Comparison of ENCODE assay signal across 23 mouse cellular contexts in genomic region chr10:17987823-17988423, GRCm38 (mm10). TPM values are rescaled to one million over a fixed set of nuclear protein-coding genes. Genes with fewer than 3 reads are reported as not detected.
A peak's percentile ranks its signal among the peaks of the same experiment; 100 is the strongest.
DNase-seq lines count a peak whose midpoint lies in the region; ATAC-seq lines count a peak whose summit lies in the region.
"Had no signal": no experiment of that assay in that cellular context is flagged by ENCODE, and none has a peak within 500 bp of the region (broad histone marks: within the 10 kb centered on the region; RNA-seq: fewer than 3 reads in every experiment).

No protein-coding gene starts in this region.

- WGBS in hindbrain, embryonic 10.5 days = 88% methylated on average over 8 of the region's 8 CpGs

- no peaks in the 10 kb centered on the region for H3K27me3 ChIP-seq in hindbrain, embryonic 10.5 days (ENCODE audit: insufficient read depth, poor library complexity, severe bottlenecking)
- H3K27me3 ChIP-seq: embryonic facial prominence, embryonic 15.5 days; forebrain, embryonic 15.5 days; kidney, embryonic 15.5 days; limb, embryonic 12.5 days; megakaryocyte, embryonic 14.5 days; neural tube, embryonic 15.5 days had no signal

- no peaks in the 10 kb centered on the region for H3K4me1 ChIP-seq in hindbrain, embryonic 10.5 days (replicated peaks)
- H3K4me1 ChIP-seq: embryonic facial prominence, embryonic 15.5 days; kidney, embryonic 15.5 days; limb, embryonic 12.5 days; neural tube, embryonic 15.5 days had no signal

- DNase-seq in CD4-positive helper T cell, adult 2 months (ENCODE audit: low read depth, low spot score) = peak; percentile 74
- peak; percentile 77 for DNase-seq in CD4-positive, CD25-positive, alpha-beta regulatory T cell, adult 2 months (ENCODE audit: low read depth, low spot score)
- DNase-seq in naive thymus-derived CD4-positive, alpha-beta T cell, adult 2 months (ENCODE audit: low read depth) = peak; percentile 77
- DNase-seq in hindbrain, embryonic 10.5 days (ENCODE audit: low spot score) = no peak
- no peak for DNase-seq in left cerebral cortex, adult 8-10 months (ENCODE audit: low spot score in 2 of 2)
- DNase-seq: adrenal gland, postnatal 10 days; cerebellum, adult 9-10 months; kidney, postnatal 36 days; layer of hippocampus, postnatal 36 days; liver, postnatal 0 days; midbrain, embryonic 14.5 days had no signal

- no peak overlapping the region for H3K27ac ChIP-seq in hindbrain, embryonic 10.5 days
- H3K27ac ChIP-seq: embryonic facial prominence, embryonic 15.5 days; forebrain, embryonic 15.5 days; kidney, embryonic 15.5 days; limb, embryonic 12.5 days; neural tube, embryonic 15.5 days had no signal

- no peak overlapping the region for H3K4me3 ChIP-seq in hindbrain, embryonic 10.5 days
- H3K4me3 ChIP-seq: embryonic facial prominence, embryonic 15.5 days; forebrain, embryonic 15.5 days; kidney, embryonic 15.5 days; limb, embryonic 12.5 days; megakaryocyte, embryonic 14.5 days; myocyte; neural tube, embryonic 15.5 days had no signal

- no peaks in the 10 kb centered on the region for H3K36me3 ChIP-seq in hindbrain, embryonic 10.5 days
- H3K36me3 ChIP-seq: embryonic facial prominence, embryonic 15.5 days; forebrain, embryonic 15.5 days; kidney, embryonic 15.5 days; limb, embryonic 12.5 days; neural tube, embryonic 15.5 days had no signal

- H3K9me3 ChIP-seq in hindbrain, embryonic 10.5 days = no peaks in the 10 kb centered on the region
- H3K9me3 ChIP-seq: embryonic facial prominence, embryonic 15.5 days; forebrain, embryonic 15.5 days; kidney, embryonic 15.5 days; limb, embryonic 12.5 days; neural tube, embryonic 15.5 days had no signal

- 0 out of 2 replicates have a peak, but pooled peaks have one; percentile 7 for ATAC-seq in granulocyte monocyte progenitor cell, adult 5-6 weeks (replicated peaks; ENCODE audit: poor library complexity, severe bottlenecking)
- ATAC-seq in cerebellum, adult (ENCODE audit: insufficient number of reproducible peaks, low FRiP score, low TSS enrichment) = no peak
- ATAC-seq: forebrain, embryonic 15.5 days; hindbrain, embryonic 16.5 days; intestine, postnatal 0 days; liver, postnatal 0 days; lung, postnatal 0 days had no signal

RNA-seq across cellular contexts. Expression of gene Abracl, which starts 35.2 kb away (rescaled TPM):
- total RNA-seq in granulocyte monocyte progenitor cell, adult 5-6 weeks (2014; fragmentation: Nextera tagmentation) = 299 and 316 TPM in 2 replicates
- 354 and 417 TPM in 2 replicates for total RNA-seq in granulocyte monocyte progenitor cell, adult 5-6 weeks (2017)
- 185 and 211 TPM in 2 replicates for polyA plus RNA-seq in hindbrain, embryonic 10.5 days (2016; fragmentation: Nextera tagmentation; extraction: Ambion mirVana)
- 10 to 100 TPM; 13.2 to 28.7 (median 18.5) TPM for total RNA-seq in left cerebral cortex, adult 8-10 months (2022)

RNA-seq across cellular contexts. Expression of gene Heca, which starts 40.1 kb away (rescaled TPM):
- 15.8 and 17.3 TPM in 2 replicates for total RNA-seq in granulocyte monocyte progenitor cell, adult 5-6 weeks (2014; fragmentation: Nextera tagmentation)
- total RNA-seq in granulocyte monocyte progenitor cell, adult 5-6 weeks (2017) = 16.0 and 35.8 TPM in 2 replicates
- polyA plus RNA-seq in hindbrain, embryonic 10.5 days (2016; fragmentation: Nextera tagmentation; extraction: Ambion mirVana) = 3.3 TPM in 2 replicates
- total RNA-seq in left cerebral cortex, adult 8-10 months (2022) = 10 to 100 TPM; 24.6 to 26.9 (median 26.4) TPM

Comparison
In these comparisons a context has a peak if more than half of its experiments do, and no peak if none do; other contexts are left out.
1. DNase-seq: peak in CD4-positive helper T cell, adult 2 months (single experiment), CD4-positive, CD25-positive, alpha-beta regulatory T cell, adult 2 months (single experiment) and naive thymus-derived CD4-positive, alpha-beta T cell, adult 2 months (single experiment); none in hindbrain, embryonic 10.5 days (single experiment) and left cerebral cortex, adult 8-10 months (0 of 2).
2. RNA of gene Abracl, which starts 35.2 kb away (total RNA-seq): 299 to 417 TPM in granulocyte monocyte progenitor cell, adult 5-6 weeks; 13.2 to 28.7 TPM in left cerebral cortex, adult 8-10 months; every median in the first group is over 10 times any median in the second.